Mouse (Mus musculus) erythroblast, adult 5-6 weeks (primary cell): ENCODE data around the gene Svs2. TPM values are rescaled to one million over a fixed set of nuclear protein-coding genes. Genes with fewer than 3 reads are reported as not detected.
"Not testable (repeated sequence)": the region's sequence is repeated elsewhere in the genome, so short reads cannot be mapped to it uniquely, and the experiment has no call there.

Experiments used
- ATAC-seq: replicated peaks from 2 replicates; pipeline ENCODE4 v1.8.0; 2016; ENCODE audit warnings: moderate number of reproducible peaks, mild to moderate bottlenecking, moderate TSS enrichment, inconsistent platforms; ENCODE audit not compliant: poor library complexity, low FRiP score, severe bottlenecking
- total RNA-seq, 2 experiments: library from RNA; stranded (forward) in 1 of 2; stranded (reverse) in 1 of 2; fragments of 150-400 nt in 1 of 2; fragments of 200-764, 138-1000 nt in 1 of 2; gene quantifications; 2 replicates each; pipeline versions ENCODE4 v1.2.3 to v1.2.4; 2015 to 2017; ENCODE audit warnings: low replicate concordance in 2 of 2

Gene Svs2
- total RNA-seq (2015; ENCODE audit: low replicate concordance) (not detected in 2 replicates), total RNA-seq (2017; ENCODE audit: low replicate concordance) (not detected in 2 replicates)

- ATAC-seq, result no peak
Measured at GRCm38 (mm10) chr2:164238366-164238765, at the start of gene Svs2. Gene Svs2 (minus strand): TSS chr2:164238466.

GRCm38 (mm10) chr2:164278359-164278758 is 40.1 kb upstream of the Svs2 start, which contains the start of gene Svs4:
Gene Svs4 (minus strand): TSS chr2:164278459.
- no peak for ATAC-seq

GRCm38 (mm10) chr2:164256540-164256939 is 18.3 kb upstream of the Svs2 start, which contains the start of gene Svs3b:
Gene Svs3b (minus strand): TSS chr2:164256640.
- not testable (repeated sequence) for ATAC-seq

- no peak for ATAC-seq
Measured at GRCm38 (mm10) chr2:164232671-164233070, 5.6 kb downstream of the Svs2 start.

GRCm38 (mm10) chr2:164228361-164229070 is 9.8 kb downstream of the Svs2 start:
- no peak for ATAC-seq

- ATAC-seq, result no peak
Measured at GRCm38 (mm10) chr2:164221522-164221921, 16.7 kb downstream of the Svs2 start, which contains the start of gene Wfdc15b. Gene Wfdc15b (minus strand): TSS chr2:164221660.

GRCm38 (mm10) chr2:164219295-164219694 is 19.0 kb downstream of the Svs2 start:
- no peak for ATAC-seq

GRCm38 (mm10) chr2:164212711-164213110 is 25.6 kb downstream of the Svs2 start:
- no peak for ATAC-seq

- ATAC-seq, result no peak
Measured at GRCm38 (mm10) chr2:164210892-164211291, 27.4 kb downstream of the Svs2 start.

- no peak for ATAC-seq
Measured at GRCm38 (mm10) chr2:164206676-164207075, 31.6 kb downstream of the Svs2 start.

GRCm38 (mm10) chr2:164206011-164206410 is 32.3 kb downstream of the Svs2 start:
- not testable (repeated sequence) for ATAC-seq

- no peak for ATAC-seq
Measured at GRCm38 (mm10) chr2:164199626-164200327, 38.5 kb downstream of the Svs2 start, which contains the start of gene Wfdc15a. Gene Wfdc15a (minus strand): TSS chr2:164200130.

- no peak for ATAC-seq
Measured at GRCm38 (mm10) chr2:164196700-164196990, 41.6 kb downstream of the Svs2 start.

- ATAC-seq, result no peak
Measured at GRCm38 (mm10) chr2:164195971-164196699, 42.1 kb downstream of the Svs2 start.

GRCm38 (mm10) chr2:164194959-164195630 is 43.2 kb downstream of the Svs2 start:
- ATAC-seq, result no peak

GRCm38 (mm10) chr2:164192279-164192678 is 46.0 kb downstream of the Svs2 start:
- no peak for ATAC-seq

- ATAC-seq, result no peak
Measured at GRCm38 (mm10) chr2:164190576-164190975, 47.7 kb downstream of the Svs2 start, which contains the start of gene Wfdc12. Gene Wfdc12 (minus strand): TSS chr2:164190608.

GRCm38 (mm10) chr2:164188722-164189121 is 49.5 kb downstream of the Svs2 start:
- peak; percentile 73; the same call in 1 of the 2 replicates for ATAC-seq
